Mouse (Mus musculus) adrenal gland, adult 10 weeks (tissue): ENCODE data around the gene Morc2a. TPM values are rescaled to one million over a fixed set of nuclear protein-coding genes. Genes with fewer than 3 reads are reported as not detected.

Experiments used
- polyA plus RNA-seq: library from polyadenylated mRNA; stranded (reverse); fragments of 350-450 nt; fragmentation: Illumina TruSeq; extraction: RNeasy Lipid Tissue Mini Kit (QIAGEN cat#74804); gene quantifications from one replicate; pipeline ENCODE4 v1.2.3, GENCODE M21; 2014; ENCODE audit warnings: low read depth, low replicate concordance

Gene Morc2a
- 36.0 TPM for polyA plus RNA-seq

GRCm38 (mm10) chr11:3648964-3649841, at the start of gene Morc2a:
Morc2a (plus strand) TSS chr11:3649191.

Other genes starting within 250 kb of the Morc2a start
- gene Limk2, start 240.0 kb upstream of the Morc2a start, polyA plus RNA-seq, result 6.8 TPM
- gene Rnf185, start 196.8 kb upstream of the Morc2a start, polyA plus RNA-seq, result 38.4 TPM
- not detected for gene Pla2g3, start 160.9 kb upstream of the Morc2a start, polyA plus RNA-seq
- gene Inpp5j, start 144.4 kb upstream of the Morc2a start, polyA plus RNA-seq, result not detected
- gene Selenom, start 134.5 kb upstream of the Morc2a start, polyA plus RNA-seq, result 2.0 TPM
- gene Smtn, start 108.6 kb upstream of the Morc2a start, polyA plus RNA-seq, result 0.87 TPM
- 0.23 TPM for gene Osbp2, start 214.7 kb downstream of the Morc2a start, polyA plus RNA-seq
- 0.64 TPM for gene 4921536K21Rik, start 245.9 kb downstream of the Morc2a start, polyA plus RNA-seq
- gene Dusp18, start 246.0 kb downstream of the Morc2a start, polyA plus RNA-seq, result 4.7 TPM